Mouse (Mus musculus) adrenal gland, postnatal 36 days (tissue): ENCODE data around the gene Prrg2. TPM values are rescaled to one million over a fixed set of nuclear protein-coding genes. Genes with fewer than 3 reads are reported as not detected.

Experiments used
- DNase-seq, 2 experiments: peaks; one replicate each; pipeline ENCODE4 v3.0.0; 2021; ENCODE audit warnings: mixed read lengths in 1 of 2
- microRNA-seq: library from miRNA; unstranded; fragments of <30 nt; microRNA quantifications from one replicate; pipeline ENCODE4 v1.2.0, GENCODE M21; 2021
- total RNA-seq, 2 experiments: library from RNA; stranded (reverse); gene quantifications; 2 replicates each; pipeline ENCODE4 v1.2.3; 2021

Prrg2 gene
- total RNA-seq, 2 experiments from 2014 or later, result 18.1 to 20.5 TPM

GRCm38 (mm10) chr7:45008411-45008810 is 54.1 kb downstream of the Prrg2 start:
- no peak for DNase-seq

GRCm38 (mm10) chr7:45007846-45008245 is 54.6 kb downstream of the Prrg2 start:
- DNase-seq, result no peak

DNA sequence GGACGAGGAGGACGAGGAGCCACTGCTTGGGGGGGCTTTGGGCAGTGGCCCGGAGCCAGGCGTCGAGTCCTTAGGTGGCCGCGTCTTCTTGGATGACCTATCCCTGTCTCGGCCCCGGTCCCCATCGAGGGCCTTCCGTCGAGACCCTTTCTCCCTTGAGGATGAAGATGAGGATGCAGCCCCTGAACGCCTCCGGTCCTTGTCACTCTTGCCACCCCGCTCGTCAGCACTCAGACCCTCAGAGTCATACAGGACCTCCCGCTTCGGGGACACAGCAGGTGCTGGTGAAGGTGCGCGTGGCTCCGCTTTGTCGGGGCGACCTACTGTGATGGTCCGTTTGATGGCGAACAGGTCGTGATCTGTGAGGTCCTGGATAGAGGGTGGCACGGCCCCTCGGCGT is 55.3 kb downstream of the Prrg2 start:
- no peak for DNase-seq

GRCm38 (mm10) chr7:45006503-45006902 is 56.0 kb downstream of the Prrg2 start:
- DNase-seq, result no peak

DNA sequence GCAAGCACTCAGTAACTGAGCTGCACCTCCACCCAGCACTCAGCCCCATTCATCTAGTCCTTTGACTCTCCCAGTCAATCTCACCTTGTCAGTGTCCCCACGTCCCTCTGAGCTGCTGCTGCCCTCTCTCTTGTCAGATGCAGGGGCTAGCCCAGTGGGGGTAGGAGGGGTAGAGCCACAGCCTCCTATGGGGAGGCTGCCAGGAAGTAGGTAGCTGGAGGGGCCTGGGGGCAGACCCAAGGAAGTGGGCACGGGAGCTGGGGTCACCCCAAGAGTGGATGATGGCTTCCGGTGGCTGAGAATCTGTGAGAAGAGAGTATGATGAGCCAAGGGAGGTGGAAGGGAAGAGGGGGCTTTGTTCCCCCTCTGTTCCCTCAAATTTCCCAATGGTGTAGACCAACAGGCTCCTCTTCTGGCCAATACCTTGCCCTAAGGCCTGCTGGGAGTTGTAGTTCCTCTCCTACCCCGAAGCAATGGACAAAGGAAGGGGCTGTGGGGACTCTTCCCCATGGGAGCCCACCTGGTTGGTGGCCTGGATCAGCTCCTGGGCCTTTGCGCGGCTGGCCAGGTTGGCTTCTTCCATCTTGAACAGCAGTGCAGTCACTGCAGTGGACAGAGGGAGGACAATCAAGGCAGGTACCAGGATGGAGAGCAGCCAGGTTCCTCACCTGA is 57.0 kb downstream of the Prrg2 start:
- DNase-seq, result no peak

DNA sequence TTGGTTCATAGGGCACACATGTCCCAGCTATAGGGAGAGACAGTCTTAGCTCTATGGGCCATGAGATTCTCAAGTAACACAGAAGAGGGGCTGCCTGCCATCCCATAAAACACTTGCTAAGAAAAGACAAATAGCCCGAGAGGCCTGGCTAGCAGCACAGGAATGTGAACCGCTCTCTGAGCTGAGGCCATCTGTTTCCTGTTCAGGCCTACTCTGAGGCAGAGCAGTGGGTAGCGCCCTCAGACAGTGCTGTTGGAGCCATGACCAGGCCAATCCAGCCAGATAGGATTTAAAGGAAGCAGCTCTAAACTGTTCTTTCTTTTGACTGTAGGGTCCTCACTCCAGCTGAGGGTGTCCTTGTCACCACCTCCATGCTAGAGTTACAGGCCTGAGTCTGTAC is 57.9 kb downstream of the Prrg2 start:
- no peak for DNase-seq

Small RNAs within 50 kb of the gene (microRNA-seq; reads per million reads assigned to microRNA genes)
- gene Mir7054, result not detected

Other genes starting within 250 kb of the Prrg2 start
- gene Nup62, start 246.6 kb downstream of the Prrg2 start, total RNA-seq, result 10 to 100 TPM; 40.9 to 42.5 TPM
- gene Il4i1, start 246.3 kb downstream of the Prrg2 start, total RNA-seq, result 1 to 10 TPM; 2.0 to 2.6 TPM
- 100 to 1,000 TPM; 135 to 151 TPM for gene Atf5, start 246.0 kb downstream of the Prrg2 start, total RNA-seq
- 100 to 1,000 TPM; 108 to 118 TPM for gene Akt1s1, start 213.7 kb downstream of the Prrg2 start, total RNA-seq
- 10 to 100 TPM; 54.1 to 73.4 TPM for gene Tbc1d17, start 213.6 kb downstream of the Prrg2 start, total RNA-seq
- gene Pnkp, start 205.5 kb downstream of the Prrg2 start, total RNA-seq, result 10 to 100 TPM; 41.7 to 50.6 TPM
- 100 to 1,000 TPM; 215 to 274 TPM for gene Ptov1, start 192.9 kb downstream of the Prrg2 start, total RNA-seq
- 10 to 100 TPM; 86.1 to 97.1 TPM for gene Med25, start 170.0 kb downstream of the Prrg2 start, total RNA-seq
- gene Fuz, start 166.6 kb downstream of the Prrg2 start, total RNA-seq, result 10 to 100 TPM; 24.9 to 25.8 TPM
- gene Ap2a1, start 133.2 kb downstream of the Prrg2 start, total RNA-seq, result 100 to 1,000 TPM in 1 of 2 experiments, 10 to 100 TPM in 1; 95.0 to 106 TPM
- gene Tsks, start 119.5 kb downstream of the Prrg2 start, total RNA-seq, result not detected
- gene Cpt1c, start 87.8 kb downstream of the Prrg2 start, total RNA-seq, result 10 to 100 TPM in 1 of 2 experiments, 1 to 10 TPM in 1; 8.6 to 10.7 TPM
- 100 to 1,000 TPM; 236 to 262 TPM for gene Prmt1, start 76.1 kb downstream of the Prrg2 start, total RNA-seq
- 100 to 1,000 TPM in 1 of 2 experiments, 10 to 100 TPM in 1; 90.4 to 123 TPM for gene Irf3, start 65.0 kb downstream of the Prrg2 start, total RNA-seq
- 10 to 100 TPM; 16.5 to 17.4 TPM for gene Bcl2l12, start 64.0 kb downstream of the Prrg2 start, total RNA-seq
- gene Scaf1, start 46.3 kb downstream of the Prrg2 start, total RNA-seq, result 10 to 100 TPM; 76.9 to 82.6 TPM
- gene Rras, start 44.7 kb downstream of the Prrg2 start, total RNA-seq, result 100 to 1,000 TPM in 1 of 2 experiments, 10 to 100 TPM in 1; 98.9 to 101 TPM
- gene Prr12, start 9.8 kb downstream of the Prrg2 start, total RNA-seq, result 10 to 100 TPM; 47.7 to 59.7 TPM
- gene Nosip, start 248 bp downstream of the Prrg2 start, total RNA-seq, result 10 to 100 TPM; 50.5 to 65.3 TPM
- gene Rcn3, start 29.5 kb upstream of the Prrg2 start, total RNA-seq, result 10 to 100 TPM; 32.2 to 38.3 TPM
- 100 to 1,000 TPM; 116 to 138 TPM for gene Fcgrt, start 41.2 kb upstream of the Prrg2 start, total RNA-seq
- gene Rps11, start 61.8 kb upstream of the Prrg2 start, total RNA-seq, result 1,000 to 10,000 TPM; 1,231 to 1,372 TPM
- 1,000 to 10,000 TPM; 1,621 to 1,757 TPM for gene Rpl13a, start 66.1 kb upstream of the Prrg2 start, total RNA-seq
- not detected for gene Gm45713, start 73.6 kb upstream of the Prrg2 start, total RNA-seq
- 10 to 100 TPM; 15.3 to 25.5 TPM for gene Flt3l, start 73.8 kb upstream of the Prrg2 start, total RNA-seq
- gene Pih1d1, start 91.6 kb upstream of the Prrg2 start, total RNA-seq, result 10 to 100 TPM; 59.1 to 77.0 TPM
- gene Aldh16a1, start 91.9 kb upstream of the Prrg2 start, total RNA-seq, result 10 to 100 TPM; 62.7 to 76.7 TPM
- gene Slc17a7, start 101.3 kb upstream of the Prrg2 start, total RNA-seq, result under 1 TPM in 1 of 2 experiments, not detected in 1; 0.17 TPM
- not detected for gene Gfy, start 116.9 kb upstream of the Prrg2 start, total RNA-seq
- not detected for gene Pth2, start 118.3 kb upstream of the Prrg2 start, total RNA-seq
- gene Ccdc155, start 142.2 kb upstream of the Prrg2 start, total RNA-seq, result not detected
- gene Dkkl1, start 149.5 kb upstream of the Prrg2 start, total RNA-seq, result not detected
- gene Tead2, start 153.1 kb upstream of the Prrg2 start, total RNA-seq, result 10 to 100 TPM; 10.6 to 15.3 TPM
- 1 to 10 TPM; 2.2 to 4.1 TPM for gene Cd37, start 176.4 kb upstream of the Prrg2 start, total RNA-seq
- gene Slc6a16, start 178.4 kb upstream of the Prrg2 start, total RNA-seq, result not detected
- gene Slc6a21, start 214.8 kb upstream of the Prrg2 start, total RNA-seq, result under 1 TPM in 1 of 2 experiments, not detected in 1; 0.13 TPM